Mouse (Mus musculus): ENCODE data around the gene Cyp4f40.

GRCm38 (mm10) chr17:32686722-32687121 lies 28.0 kb downstream of the Cyp4f40 start:
- TF ChIP-seq CTCF (IDR thresholded peaks at IDR 0.05; ENCODE audit: borderline replicate concordance, insufficient read depth, low read depth, low read length) (no peak), POLR2A (IDR thresholded peaks at IDR 0.05; ENCODE audit: borderline replicate concordance, insufficient read depth, low read length) (no peak)

All from cerebellum, adult 2 months (tissue).